ENCODE assay signal across 8 mouse cellular contexts in the genomic region with DNA sequence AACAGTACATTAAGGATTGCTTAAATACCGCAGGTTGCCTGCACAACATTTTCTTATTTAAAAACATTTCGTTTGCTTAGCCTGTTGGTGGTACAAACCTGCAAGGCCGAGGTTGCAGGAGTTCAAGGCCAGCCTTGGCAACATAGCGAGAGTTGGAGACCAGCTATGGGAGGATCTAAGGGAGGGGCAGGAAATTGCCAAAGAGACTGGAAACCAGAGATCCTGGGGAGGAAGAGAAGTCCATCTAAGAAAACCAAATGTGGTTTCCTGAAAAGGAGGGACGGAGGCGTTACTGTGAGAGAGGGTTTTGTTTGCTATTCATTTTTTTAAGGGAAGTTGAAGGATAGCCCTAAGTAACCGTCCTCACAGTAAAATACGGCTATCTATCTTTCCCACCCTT. TPM values are rescaled to one million over a fixed set of nuclear protein-coding genes. Genes with fewer than 3 reads are reported as not detected.
A peak's percentile ranks its signal among the peaks of the same experiment; 100 is the strongest.
DNase-seq lines count a peak whose midpoint lies in the region; ATAC-seq and TF ChIP-seq lines count a peak whose summit lies in the region.

No protein-coding gene starts in this region.

- H3K36me3 ChIP-seq in kidney, adult 2 months (ENCODE audit: control insufficient read depth, insufficient read depth, low read length): no peaks in the 10 kb centered on the region
- peaks cover 26% of the 10 kb centered on the region for H3K36me3 ChIP-seq in embryonic facial prominence, embryonic 10.5 days (replicated peaks)
- no peaks in the 10 kb centered on the region; the same call in 1 of the 2 replicates for H3K36me3 ChIP-seq in heart, postnatal 0 days (replicated peaks; ENCODE audit: control insufficient read depth, insufficient read depth, low read length)
- 0 out of 2 replicates have a peak, but pooled peaks cover 6% of the 10 kb centered on the region for H3K36me3 ChIP-seq in liver, embryonic 11.5 days (ENCODE audit: control insufficient read depth, insufficient read depth, low read length)

- no peak for TF ChIP-seq POLR2A in kidney, adult 2 months (IDR thresholded peaks at IDR 0.05; ENCODE audit: low read depth, low read length)

- peak; percentile 49 for DNase-seq in kidney, adult 2 months
- no peak for DNase-seq in kidney, adult 11 months
- DNase-seq in embryonic facial prominence, embryonic 10.5 days (ENCODE audit: low spot score): peak; percentile 16
- DNase-seq in heart, postnatal 0 days (ENCODE audit: low spot score): peak; percentile 36
- DNase-seq in liver, embryonic 11.5 days (ENCODE audit: low spot score): no peak

- peak overlapping the region; percentile 81 for H3K4me3 ChIP-seq in kidney, adult 2 months (ENCODE audit: insufficient read depth, low read depth, low read length)
- H3K4me3 ChIP-seq in embryonic facial prominence, embryonic 10.5 days: peak overlapping the region; percentile 90
- H3K4me3 ChIP-seq in heart, postnatal 0 days (ENCODE audit: low read depth, low read length): peak overlapping the region; percentile 80
- peak overlapping the region; percentile 74 for H3K4me3 ChIP-seq in liver, embryonic 11.5 days (ENCODE audit: low read depth, low read length)

- WGBS in kidney, adult 2 months: 49% methylated on average over 8 of the region's 8 CpGs
- 50% methylated on average over 8 of the region's 8 CpGs for WGBS in embryonic facial prominence, embryonic 10.5 days
- WGBS in heart, postnatal 0 days: 62% methylated on average over 8 of the region's 8 CpGs
- WGBS in liver, embryonic 11.5 days: 24% methylated on average over 8 of the region's 8 CpGs

- peaks cover 3% of the 10 kb centered on the region; the same call in 1 of the 2 replicates for H3K9me3 ChIP-seq in embryonic facial prominence, embryonic 10.5 days
- no peaks in the 10 kb centered on the region for H3K9me3 ChIP-seq in heart, postnatal 0 days (replicated peaks; ENCODE audit: control insufficient read depth, low read length)
- H3K9me3 ChIP-seq in liver, embryonic 11.5 days (ENCODE audit: control insufficient read depth, low read length): no peaks in the 10 kb centered on the region

- no peak for TF ChIP-seq CTCF in kidney, adult 2 months (conservative IDR thresholded peaks at IDR 0.05; ENCODE audit: insufficient read depth, insufficient read length, low read depth, low read length)
- TF ChIP-seq CTCF in heart, postnatal 0 days (IDR thresholded peaks at IDR 0.05; ENCODE audit: low read depth): no peak

- H3K4me2 ChIP-seq in heart, postnatal 0 days (ENCODE audit: low read depth, low read length): peak overlapping the region; percentile 98
- H3K4me2 ChIP-seq in liver, embryonic 11.5 days: peak overlapping the region; percentile 93

- peak overlapping the region; percentile 76; the same call in 1 of the 2 replicates for H3K9ac ChIP-seq in heart, postnatal 0 days (replicated peaks; ENCODE audit: low read depth, low read length)
- peak overlapping the region; percentile 79 for H3K9ac ChIP-seq in liver, embryonic 11.5 days (ENCODE audit: low read depth, low read length)

- H3K27ac ChIP-seq in kidney, adult 2 months (ENCODE audit: insufficient read depth, low read depth, low read length): peak overlapping the region; percentile 52
- peak overlapping the region; percentile 99 for H3K27ac ChIP-seq in embryonic facial prominence, embryonic 10.5 days (replicated peaks)
- H3K27ac ChIP-seq in heart, postnatal 0 days (ENCODE audit: low read depth): peak overlapping the region; percentile 99
- peak overlapping the region; percentile 92 for H3K27ac ChIP-seq in liver, embryonic 11.5 days (ENCODE audit: low read depth, low read length)

- H3K27me3 ChIP-seq in kidney, adult 2 months (replicated peaks; ENCODE audit: control insufficient read depth, insufficient read depth, low read length): no peaks in the 10 kb centered on the region
- H3K27me3 ChIP-seq in embryonic facial prominence, embryonic 10.5 days (replicated peaks; ENCODE audit: low read depth, poor library complexity, severe bottlenecking): no peaks in the 10 kb centered on the region
- H3K27me3 ChIP-seq in heart, postnatal 0 days (ENCODE audit: control insufficient read depth, insufficient read depth, low read length): no peaks in the 10 kb centered on the region
- no peaks in the 10 kb centered on the region for H3K27me3 ChIP-seq in liver, embryonic 11.5 days (replicated peaks; ENCODE audit: control insufficient read depth, insufficient read depth, low read length)

- TF ChIP-seq EP300 in heart, postnatal 0 days (IDR thresholded peaks at IDR 0.05; ENCODE audit: low read depth): no peak

- peaks cover 18% of the 10 kb centered on the region for H3K4me1 ChIP-seq in kidney, adult 2 months (ENCODE audit: control insufficient read depth, insufficient read depth, low read length)
- H3K4me1 ChIP-seq in embryonic facial prominence, embryonic 10.5 days: peaks cover 26% of the 10 kb centered on the region
- peaks cover 9% of the 10 kb centered on the region; the same call in 1 of the 2 replicates for H3K4me1 ChIP-seq in heart, postnatal 0 days (ENCODE audit: control insufficient read depth, insufficient read depth)
- H3K4me1 ChIP-seq in liver, embryonic 11.5 days (replicated peaks; ENCODE audit: control insufficient read depth, insufficient read depth, low read length): peaks cover 15% of the 10 kb centered on the region

- no peak for ATAC-seq in heart, postnatal 0 days (ENCODE audit: insufficient read depth, low read depth)
- no peak for ATAC-seq in liver, embryonic 11.5 days (replicated peaks; ENCODE audit: low FRiP score)
- peak; percentile 40 for ATAC-seq in monocyte, adult 5-6 weeks (replicated peaks; ENCODE audit: insufficient number of reproducible peaks, low FRiP score, low TSS enrichment, poor library complexity, severe bottlenecking)
- no peak for ATAC-seq in cerebellum, adult (ENCODE audit: insufficient number of reproducible peaks, low FRiP score, low TSS enrichment)
- ATAC-seq in erythroid progenitor cell, adult 5-6 weeks (replicated peaks; ENCODE audit: low FRiP score, poor library complexity, severe bottlenecking): no peak

RNA-seq across cellular contexts. Expression of gene A930033H14Rik, which starts 1.3 kb away (rescaled TPM):
- polyA plus RNA-seq in kidney, adult 2 months (2012; rRNA removed): 0.94 and 1.1 TPM in 2 replicates
- polyA plus RNA-seq in embryonic facial prominence, embryonic 10.5 days (2016; fragmentation: Nextera tagmentation; extraction: Ambion mirVana): 1.2 and 1.4 TPM in 2 replicates
- total RNA-seq in heart, postnatal 0 days (2014; rRNA removed; ENCODE audit: low replicate concordance): 1.5 and 1.7 TPM in 2 replicates
- polyA plus RNA-seq in heart, postnatal 0 days (2015; fragmentation: Nextera tagmentation; extraction: Ambion mirVana): 2.2 and 2.3 TPM in 2 replicates
- 1.1 and 1.6 TPM in 2 replicates for polyA plus RNA-seq in liver, embryonic 11.5 days (2014; fragmentation: Nextera tagmentation; extraction: Ambion mirVana)
- not detected in 3 replicates for total RNA-seq in monocyte, adult 5-6 weeks (2017)
- not detected in 2 replicates for total RNA-seq in erythroid progenitor cell, adult 5-6 weeks (2015; ENCODE audit: low replicate concordance)
- total RNA-seq in erythroid progenitor cell, adult 5-6 weeks (2017; ENCODE audit: low replicate concordance): 0.15 TPM in 1 of 2 replicates, not detected in the other

Comparison
In these comparisons a context has a peak if more than half of its experiments do, and no peak if none do; other contexts are left out.
1. DNase-seq: peak in kidney, adult 2 months (single experiment), embryonic facial prominence, embryonic 10.5 days (single experiment) and heart, postnatal 0 days (single experiment); none in kidney, adult 11 months (single experiment) and liver, embryonic 11.5 days (single experiment).
2. Peak in every context shown above with its lines, with median percentiles within 50 percentile points of each other: H3K27ac ChIP-seq and H3K4me3 ChIP-seq.